Mouse (Mus musculus): ENCODE results near the gene Alg3. TPM values are rescaled to one million over a fixed set of nuclear protein-coding genes. Genes with fewer than 3 reads are reported as not detected.

The Alg3 gene
- total RNA-seq, 1 experiment from 2014 or later = 23.0 TPM

- DNase-seq = peak; percentile 85
Observed at GRCm38 (mm10) chr16:20610501-20611356, 806 bp downstream of the Alg3 start.

GRCm38 (mm10) chr16:20604705-20605104 lies 6.8 kb downstream of the Alg3 start:
- DNase-seq = no peak

- no peak for DNase-seq
Observed at GRCm38 (mm10) chr16:20600511-20600910, 11.0 kb downstream of the Alg3 start.

GRCm38 (mm10) chr16:20596687-20597441 lies 14.7 kb downstream of the Alg3 start:
- DNase-seq = no peak

- DNase-seq = no peak
Observed at GRCm38 (mm10) chr16:20595737-20596136, 15.8 kb downstream of the Alg3 start.

- no peak for DNase-seq
Observed at GRCm38 (mm10) chr16:20595060-20595673, 16.4 kb downstream of the Alg3 start.

GRCm38 (mm10) chr16:20591076-20591705 lies 20.3 kb downstream of the Alg3 start:
- DNase-seq = peak; percentile 12

GRCm38 (mm10) chr16:20590680-20591038 lies 20.9 kb downstream of the Alg3 start:
- no peak for DNase-seq

- DNase-seq = peak; percentile 45
Observed at GRCm38 (mm10) chr16:20589939-20590679, 21.4 kb downstream of the Alg3 start.

- no peak for DNase-seq
Observed at GRCm38 (mm10) chr16:20589366-20589938, 22.1 kb downstream of the Alg3 start, which contains the start of gene Vwa5b2. TSS of gene Vwa5b2 (plus strand) at chr16:20589471.

GRCm38 (mm10) chr16:20565075-20565474 lies 46.5 kb downstream of the Alg3 start:
- DNase-seq = no peak

GRCm38 (mm10) chr16:20557381-20557780 lies 54.2 kb downstream of the Alg3 start:
- no peak for DNase-seq

Small RNA genes lying within 50 kb of the gene (microRNA-seq; reads per million reads assigned to microRNA genes)
- 3.4 to 5.7 reads per million in 2 experiments for gene Mir1224

Other genes with a start within 250 kb of the Alg3 start
- gene Abcc5, start 185.3 kb downstream of the Alg3 start, total RNA-seq (2021) = 48.2 and 50.7 TPM in 2 replicates
- gene Eif2b5, start 112.9 kb downstream of the Alg3 start, total RNA-seq (2021) = 61.6 and 62.7 TPM in 2 replicates
- 43.3 and 43.8 TPM in 2 replicates for gene Dvl3, start 94.8 kb downstream of the Alg3 start, total RNA-seq (2021)
- gene Ap2m1, start 76.3 kb downstream of the Alg3 start, total RNA-seq (2021) = 292 and 316 TPM in 2 replicates
- 73.4 and 77.8 TPM in 2 replicates for gene Abcf3, start 63.2 kb downstream of the Alg3 start, total RNA-seq (2021)
- gene Vwa5b2, start 22.3 kb downstream of the Alg3 start, total RNA-seq (2021) = 1.4 and 2.1 TPM in 2 replicates
- 8.7 and 10.8 TPM in 2 replicates for gene Eef1akmt4, start 142 bp downstream of the Alg3 start, total RNA-seq (2021)
- not detected in 2 replicates for gene Gm49333, start 125 bp downstream of the Alg3 start, total RNA-seq (2021)
- 31.7 and 50.9 TPM in 2 replicates for gene Camk2n2, start 9.6 kb upstream of the Alg3 start, total RNA-seq (2021)
- gene Ece2, start 18.1 kb upstream of the Alg3 start, total RNA-seq (2021) = 12.1 and 13.2 TPM in 2 replicates
- gene Psmd2, start 39.9 kb upstream of the Alg3 start, total RNA-seq (2021) = 220 and 224 TPM in 2 replicates
- gene Eif4g1, start 56.6 kb upstream of the Alg3 start, total RNA-seq (2021) = 379 and 389 TPM in 2 replicates
- 12.5 and 12.6 TPM in 2 replicates for gene Fam131a, start 81.5 kb upstream of the Alg3 start, total RNA-seq (2021)
- 33.1 and 34.3 TPM in 2 replicates for gene Polr2h, start 105.9 kb upstream of the Alg3 start, total RNA-seq (2021)
- 19.5 and 26.8 TPM in 2 replicates for gene Clcn2, start 106.0 kb upstream of the Alg3 start, total RNA-seq (2021)
- 5.2 and 5.9 TPM in 2 replicates for gene Chrd, start 121.4 kb upstream of the Alg3 start, total RNA-seq (2021)
- gene Thpo, start 122.8 kb upstream of the Alg3 start, total RNA-seq (2021) = 0.71 and 2.8 TPM in 2 replicates